Mouse (Mus musculus): Measurements from ENCODE around the gene Cenps. TPM values are rescaled to one million over a fixed set of nuclear protein-coding genes. Genes with fewer than 3 reads are reported as not detected.
A peak's percentile ranks its signal among the peaks of the same experiment; 100 is the strongest.

Cenps gene
- 24.4 and 29.2 TPM in 2 replicates for polyA plus RNA-seq (2014; fragmentation: Nextera tagmentation; extraction: Ambion mirVana)

GRCm38 (mm10) chr4:149136982-149137770 is at the start of gene Cenps:
Cenps (minus strand) TSS chr4:149137629.
- peak within 1 kb of the TSS; percentile 76 for H3K9ac ChIP-seq (ENCODE audit: low read length)
- no peaks in the 10 kb centered on the region for H3K36me3 ChIP-seq (ENCODE audit: control insufficient read depth, insufficient read depth, low read length)
- no peaks in the 10 kb centered on the region for H3K27me3 ChIP-seq (replicated peaks; ENCODE audit: control insufficient read depth, insufficient read depth, low read length)
- no peaks in the 10 kb centered on the region for H3K9me3 ChIP-seq (replicated peaks; ENCODE audit: control insufficient read depth, low read length)
- DNase-seq (ENCODE audit: low spot score) (peak; percentile 92), ATAC-seq (peak; percentile 92)
- H3K4me1 ChIP-seq (ENCODE audit: control insufficient read depth, insufficient read depth, low read length), result no peaks in the 10 kb centered on the region
- peak within 1 kb of the TSS; percentile 82 for H3K27ac ChIP-seq (ENCODE audit: low read depth, low read length)
- peak within 1 kb of the TSS; percentile 68 for H3K4me3 ChIP-seq (ENCODE audit: low read depth, low read length)
- H3K4me2 ChIP-seq (ENCODE audit: low read length), result peak within 1 kb of the TSS; percentile 72
- WGBS, result 1% methylated on average over 68 of the region's 68 CpGs

DNA sequence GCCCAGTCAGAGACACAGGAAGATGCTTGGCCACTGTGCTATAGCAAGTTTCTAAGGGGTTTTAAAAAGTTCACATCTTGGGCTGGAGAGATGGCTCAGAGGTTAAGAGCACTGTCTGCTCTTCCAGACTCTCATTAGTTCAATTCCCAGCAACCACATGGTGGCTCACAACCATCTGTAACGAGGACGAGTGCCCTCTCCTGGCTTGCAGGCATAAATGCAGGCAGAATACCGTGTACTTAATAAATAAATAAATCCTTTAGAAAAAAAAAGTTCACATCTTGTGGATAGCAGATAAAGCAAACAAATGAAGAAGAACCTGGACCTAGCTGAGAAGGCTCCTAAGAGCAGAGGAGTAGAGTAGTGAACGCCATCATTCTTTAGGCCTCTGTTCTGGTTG is 45.3 kb upstream of the Cenps start:
- no peak overlapping the region for H3K27ac ChIP-seq (ENCODE audit: low read depth, low read length)
- no peak overlapping the region for H3K4me3 ChIP-seq (ENCODE audit: low read depth, low read length)
- WGBS, result 49% methylated on average over 4 of the region's 4 CpGs
- no peaks in the 10 kb centered on the region for H3K9me3 ChIP-seq (replicated peaks; ENCODE audit: control insufficient read depth, low read length)
- no peaks in the 10 kb centered on the region for H3K27me3 ChIP-seq (replicated peaks; ENCODE audit: control insufficient read depth, insufficient read depth, low read length)
- H3K9ac ChIP-seq (ENCODE audit: low read length), result no peak overlapping the region
- ATAC-seq, result no peak
- H3K4me1 ChIP-seq (ENCODE audit: control insufficient read depth, insufficient read depth, low read length), result no peaks in the 10 kb centered on the region
- H3K36me3 ChIP-seq (ENCODE audit: control insufficient read depth, insufficient read depth, low read length), result peaks cover 98% of the 10 kb centered on the region
- peak; percentile 42 for DNase-seq (ENCODE audit: low spot score)
- no peak overlapping the region for H3K4me2 ChIP-seq (ENCODE audit: low read length)

GRCm38 (mm10) chr4:149182192-149182591 is 44.8 kb upstream of the Cenps start:
- no peaks in the 10 kb centered on the region for H3K9me3 ChIP-seq (replicated peaks; ENCODE audit: control insufficient read depth, low read length)
- H3K27me3 ChIP-seq (replicated peaks; ENCODE audit: control insufficient read depth, insufficient read depth, low read length), result no peaks in the 10 kb centered on the region
- no peak overlapping the region for H3K4me2 ChIP-seq (ENCODE audit: low read length)
- DNase-seq (ENCODE audit: low spot score) (no peak), ATAC-seq (no peak)
- peaks cover 96% of the 10 kb centered on the region for H3K36me3 ChIP-seq (ENCODE audit: control insufficient read depth, insufficient read depth, low read length)
- WGBS, result 89% methylated on average over 7 of the region's 7 CpGs
- no peak overlapping the region for H3K9ac ChIP-seq (ENCODE audit: low read length)
- no peak overlapping the region for H3K4me3 ChIP-seq (ENCODE audit: low read depth, low read length)
- H3K4me1 ChIP-seq (ENCODE audit: control insufficient read depth, insufficient read depth, low read length), result no peaks in the 10 kb centered on the region
- no peak overlapping the region for H3K27ac ChIP-seq (ENCODE audit: low read depth, low read length)

DNA sequence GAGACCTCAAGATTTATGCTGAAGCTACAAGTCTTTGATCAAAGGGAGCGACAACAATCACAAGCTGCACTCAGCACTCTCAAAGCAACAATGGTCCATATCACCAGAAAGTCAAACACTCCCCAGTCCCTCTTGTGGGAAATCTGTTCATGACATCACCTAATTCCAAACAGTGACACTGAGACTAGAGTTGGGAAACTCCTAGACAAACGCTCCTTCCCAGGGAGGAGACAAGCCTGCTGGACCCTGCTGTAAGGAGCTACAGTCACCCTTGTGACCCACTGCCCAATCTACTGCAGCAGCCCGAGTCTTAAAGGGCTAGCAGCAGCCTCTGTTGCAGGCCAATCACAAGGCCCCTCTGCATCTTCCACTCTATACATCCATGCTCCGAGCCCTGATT is 42.1 kb upstream of the Cenps start:
- H3K27ac ChIP-seq (ENCODE audit: low read depth, low read length), result no peak overlapping the region
- 69% methylated on average over 4 of the region's 4 CpGs for WGBS
- H3K9me3 ChIP-seq (replicated peaks; ENCODE audit: control insufficient read depth, low read length), result no peaks in the 10 kb centered on the region

DNA sequence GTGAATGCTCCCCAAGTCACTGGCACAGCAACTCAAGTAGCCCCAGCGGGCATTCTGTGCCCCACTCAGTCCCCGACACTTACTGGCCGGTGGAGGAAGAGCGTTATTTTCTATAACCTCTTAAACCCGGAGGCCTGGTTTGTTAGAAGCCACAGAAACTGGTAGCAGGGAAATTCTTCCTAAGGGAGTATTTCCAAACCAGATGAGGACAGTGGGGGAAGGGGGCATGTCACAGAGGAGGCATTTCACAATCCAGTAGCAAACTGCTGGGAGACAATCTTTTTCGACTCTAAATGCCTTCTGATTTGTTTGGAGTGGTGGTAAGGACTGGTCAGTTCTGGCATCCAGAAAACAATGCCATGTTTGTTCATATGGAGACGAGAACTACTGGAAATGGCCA is 41.7 kb upstream of the Cenps start:
- DNase-seq (ENCODE audit: low spot score), result no peak
- peaks cover 83% of the 10 kb centered on the region for H3K36me3 ChIP-seq (ENCODE audit: control insufficient read depth, insufficient read depth, low read length)
- no peaks in the 10 kb centered on the region for H3K9me3 ChIP-seq (replicated peaks; ENCODE audit: control insufficient read depth, low read length)
- H3K9ac ChIP-seq (ENCODE audit: low read length), result no peak overlapping the region
- 86% methylated on average over 7 of the region's 7 CpGs for WGBS
- no peak overlapping the region for H3K4me2 ChIP-seq (ENCODE audit: low read length)
- no peak for ATAC-seq
- no peak overlapping the region for H3K27ac ChIP-seq (ENCODE audit: low read depth, low read length)
- no peaks in the 10 kb centered on the region for H3K4me1 ChIP-seq (ENCODE audit: control insufficient read depth, insufficient read depth, low read length)
- H3K27me3 ChIP-seq (replicated peaks; ENCODE audit: control insufficient read depth, insufficient read depth, low read length), result no peaks in the 10 kb centered on the region
- H3K4me3 ChIP-seq (ENCODE audit: low read depth, low read length), result no peak overlapping the region

More for the DNA sequence above, 42.1 kb upstream of the Cenps start:
- H3K27me3 ChIP-seq (replicated peaks; ENCODE audit: control insufficient read depth, insufficient read depth, low read length), result no peaks in the 10 kb centered on the region
- H3K4me1 ChIP-seq (ENCODE audit: control insufficient read depth, insufficient read depth, low read length), result no peaks in the 10 kb centered on the region
- no peak overlapping the region for H3K4me2 ChIP-seq (ENCODE audit: low read length)
- DNase-seq (ENCODE audit: low spot score) (no peak), ATAC-seq (no peak)
- peaks cover 87% of the 10 kb centered on the region for H3K36me3 ChIP-seq (ENCODE audit: control insufficient read depth, insufficient read depth, low read length)
- no peak overlapping the region for H3K9ac ChIP-seq (ENCODE audit: low read length)
- H3K4me3 ChIP-seq (ENCODE audit: low read depth, low read length), result no peak overlapping the region

DNA sequence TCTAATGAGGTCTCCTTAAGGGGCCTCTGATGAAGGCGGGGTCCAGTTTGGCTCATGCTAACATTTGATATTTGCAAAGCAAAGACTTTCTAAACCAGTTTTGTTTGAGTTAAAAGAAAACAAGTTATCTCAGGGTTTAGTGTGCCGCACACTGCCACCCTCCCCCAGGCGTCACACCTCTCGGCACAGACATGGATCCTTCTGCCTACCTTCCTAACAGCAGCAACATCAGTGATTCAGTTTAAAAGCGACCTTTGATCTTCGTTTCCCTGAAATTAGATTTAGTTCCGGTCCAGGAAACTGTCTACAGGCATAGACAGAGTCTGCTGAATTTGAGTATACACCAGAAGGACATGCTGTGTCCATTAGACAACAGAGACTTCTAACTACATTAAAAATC is 40.9 kb upstream of the Cenps start:
- Histone ChIP-seq H3K27me3 (replicated peaks; ENCODE audit: control insufficient read depth, insufficient read depth, low read length) (no peaks in the 10 kb centered on the region), H3K4me1 (ENCODE audit: control insufficient read depth, insufficient read depth, low read length) (no peaks in the 10 kb centered on the region), H3K4me3 (ENCODE audit: low read depth, low read length) (no peak overlapping the region), H3K9ac (ENCODE audit: low read length) (no peak overlapping the region), H3K36me3 (ENCODE audit: control insufficient read depth, insufficient read depth, low read length) (peaks cover 75% of the 10 kb centered on the region), H3K9me3 (replicated peaks; ENCODE audit: control insufficient read depth, low read length) (no peaks in the 10 kb centered on the region), H3K4me2 (ENCODE audit: low read length) (no peak overlapping the region), H3K27ac (ENCODE audit: low read depth, low read length) (no peak overlapping the region)
- DNase-seq (ENCODE audit: low spot score) (no peak), ATAC-seq (no peak)
- WGBS, result 84% methylated on average over 7 of the region's 7 CpGs

GRCm38 (mm10) chr4:149177046-149177445 is 39.6 kb upstream of the Cenps start:
- Histone ChIP-seq H3K4me1 (ENCODE audit: control insufficient read depth, insufficient read depth, low read length) (no peaks in the 10 kb centered on the region), H3K4me3 (ENCODE audit: low read depth, low read length) (no peak overlapping the region), H3K27me3 (replicated peaks; ENCODE audit: control insufficient read depth, insufficient read depth, low read length) (no peaks in the 10 kb centered on the region), H3K36me3 (ENCODE audit: control insufficient read depth, insufficient read depth, low read length) (peaks cover 62% of the 10 kb centered on the region), H3K4me2 (ENCODE audit: low read length) (no peak overlapping the region), H3K27ac (ENCODE audit: low read depth, low read length) (no peak overlapping the region), H3K9ac (ENCODE audit: low read length) (no peak overlapping the region), H3K9me3 (replicated peaks; ENCODE audit: control insufficient read depth, low read length) (no peaks in the 10 kb centered on the region)
- DNase-seq (ENCODE audit: low spot score) (no peak), ATAC-seq (no peak)
- WGBS, result 41% methylated on average over 5 of the region's 5 CpGs

DNA sequence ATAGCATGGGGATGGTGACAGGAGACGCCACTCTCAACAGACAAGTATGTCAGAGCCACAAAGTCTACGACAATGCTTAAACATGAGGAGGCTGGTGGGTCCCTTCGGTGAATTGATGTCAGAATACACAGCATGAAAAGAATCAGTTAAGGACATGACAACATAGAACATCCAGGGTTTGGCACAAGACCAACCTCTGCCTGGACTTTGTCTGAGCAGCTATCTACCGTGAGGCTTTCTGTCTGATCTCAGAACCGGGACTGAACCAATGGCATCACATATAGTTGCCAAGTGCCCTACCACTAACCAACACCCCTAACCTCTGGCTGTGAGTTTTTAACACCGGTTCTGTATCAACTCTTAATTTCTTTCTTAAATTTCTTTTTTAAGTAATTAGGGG is 39.2 kb upstream of the Cenps start:
- 84% methylated on average over 6 of the region's 6 CpGs for WGBS
- H3K9ac ChIP-seq (ENCODE audit: low read length), result no peak overlapping the region
- H3K4me1 ChIP-seq (ENCODE audit: control insufficient read depth, insufficient read depth, low read length), result no peaks in the 10 kb centered on the region
- H3K4me2 ChIP-seq (ENCODE audit: low read length), result no peak overlapping the region
- H3K36me3 ChIP-seq (ENCODE audit: control insufficient read depth, insufficient read depth, low read length), result peaks cover 58% of the 10 kb centered on the region
- no peaks in the 10 kb centered on the region for H3K27me3 ChIP-seq (replicated peaks; ENCODE audit: control insufficient read depth, insufficient read depth, low read length)
- H3K4me3 ChIP-seq (ENCODE audit: low read depth, low read length), result no peak overlapping the region
- no peak overlapping the region for H3K27ac ChIP-seq (ENCODE audit: low read depth, low read length)
- no peaks in the 10 kb centered on the region for H3K9me3 ChIP-seq (replicated peaks; ENCODE audit: control insufficient read depth, low read length)
- ATAC-seq (no peak), DNase-seq (ENCODE audit: low spot score) (no peak)

GRCm38 (mm10) chr4:149173661-149174060 is 36.2 kb upstream of the Cenps start:
- no peak overlapping the region for H3K4me3 ChIP-seq (ENCODE audit: low read depth, low read length)
- no peaks in the 10 kb centered on the region for H3K9me3 ChIP-seq (replicated peaks; ENCODE audit: control insufficient read depth, low read length)
- no peaks in the 10 kb centered on the region for H3K4me1 ChIP-seq (ENCODE audit: control insufficient read depth, insufficient read depth, low read length)
- peaks cover 31% of the 10 kb centered on the region for H3K36me3 ChIP-seq (ENCODE audit: control insufficient read depth, insufficient read depth, low read length)
- WGBS, result 91% methylated on average over 6 of the region's 6 CpGs
- no peak for DNase-seq (ENCODE audit: low spot score)
- no peaks in the 10 kb centered on the region for H3K27me3 ChIP-seq (replicated peaks; ENCODE audit: control insufficient read depth, insufficient read depth, low read length)
- no peak overlapping the region for H3K9ac ChIP-seq (ENCODE audit: low read length)
- no peak for ATAC-seq
- H3K27ac ChIP-seq (ENCODE audit: low read depth, low read length), result no peak overlapping the region
- no peak overlapping the region for H3K4me2 ChIP-seq (ENCODE audit: low read length)
